Mouse (Mus musculus): ENCODE results near the gene Xdh.

Gene Xdh

DNA sequence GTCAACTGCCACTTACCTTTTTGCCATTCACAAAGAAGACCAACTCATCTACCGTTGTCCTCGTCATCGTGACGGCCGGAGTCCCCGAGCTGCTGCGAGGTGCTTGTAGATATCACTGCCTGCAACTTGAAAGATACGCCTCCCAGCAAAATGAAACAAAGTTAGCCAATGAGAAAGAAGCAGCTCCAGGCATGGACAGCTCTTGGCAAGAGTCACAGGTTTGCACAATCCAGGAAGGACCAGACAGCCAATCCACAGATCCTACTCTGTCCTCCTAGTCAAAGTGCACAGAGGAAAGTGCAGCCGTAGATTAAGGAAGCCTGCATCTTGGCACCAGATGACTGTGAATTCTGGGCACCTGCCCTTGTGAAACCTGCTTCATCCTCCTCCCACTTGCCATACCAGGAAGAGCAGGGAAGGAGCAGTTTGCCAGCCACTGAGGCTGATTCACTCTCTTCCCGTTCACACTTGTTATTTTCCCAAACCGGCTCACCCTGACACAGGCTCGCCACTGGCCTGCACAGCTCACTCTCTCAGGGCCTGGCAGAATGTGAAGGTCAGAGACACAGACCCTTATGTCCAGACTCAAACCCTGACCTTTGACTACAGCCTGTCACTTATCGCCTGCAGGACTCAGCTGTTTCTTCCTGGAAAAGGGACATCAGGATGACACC, at the start of gene Xdh:
Gene Xdh, minus strand, starts transcription at position 135 of the 674 bp plus-strand sequence.
- no peak for DNase-seq

DNA sequence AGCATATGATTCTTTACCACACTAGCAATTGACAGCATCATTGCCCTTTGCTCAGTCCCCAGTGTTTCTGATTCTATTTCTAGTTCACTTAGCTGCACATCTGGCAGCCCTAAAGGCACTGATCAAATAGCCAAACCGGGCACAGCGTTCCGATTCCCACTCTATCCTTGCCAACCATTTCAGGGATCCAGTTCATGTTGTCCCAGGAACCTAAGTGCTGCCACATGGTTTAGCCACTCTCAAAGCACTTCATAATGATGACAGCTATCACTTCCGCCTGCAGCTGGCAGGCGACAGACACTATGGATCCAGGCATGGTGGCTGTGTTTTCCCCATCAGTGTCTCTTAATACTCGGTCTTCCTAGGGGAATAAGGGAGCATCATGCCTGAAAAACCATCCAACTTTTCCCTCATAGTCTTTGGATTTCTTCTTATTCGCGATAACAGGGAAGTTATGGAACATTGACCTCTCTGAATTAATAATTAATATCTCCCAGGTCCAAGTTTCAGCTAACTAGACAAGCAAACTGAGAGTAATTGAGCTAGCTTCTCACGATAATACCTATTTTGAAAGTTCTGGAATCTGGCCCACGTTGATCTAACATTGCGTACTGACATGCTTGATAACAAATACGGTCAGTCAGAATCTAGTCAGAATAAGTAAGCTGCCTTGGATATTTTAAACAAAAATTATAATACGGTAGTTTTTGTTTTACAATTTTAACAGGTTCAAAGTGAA, 46.1 kb upstream of the Xdh start:
- no peak for DNase-seq

DNA sequence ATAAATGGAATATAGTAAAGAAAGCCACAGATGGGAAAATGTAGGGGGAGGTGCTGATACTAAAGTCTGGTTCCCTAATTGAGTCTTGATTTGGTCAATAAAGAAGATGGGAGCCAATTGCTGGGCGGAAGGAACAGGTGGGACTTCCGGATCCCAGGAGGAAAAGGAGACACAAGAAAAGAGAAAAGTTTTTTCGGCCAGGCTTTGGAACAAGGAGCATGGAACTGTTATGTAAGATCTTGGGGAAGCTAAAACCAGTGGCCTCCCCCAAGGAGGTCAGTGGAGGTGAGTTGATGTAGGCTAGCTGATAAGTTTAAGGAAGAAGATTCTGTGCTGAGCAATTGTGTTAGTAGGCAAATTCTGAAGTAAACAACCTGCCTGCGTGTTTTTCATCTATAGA, 41.3 kb upstream of the Xdh start:
- no peak for DNase-seq

DNA sequence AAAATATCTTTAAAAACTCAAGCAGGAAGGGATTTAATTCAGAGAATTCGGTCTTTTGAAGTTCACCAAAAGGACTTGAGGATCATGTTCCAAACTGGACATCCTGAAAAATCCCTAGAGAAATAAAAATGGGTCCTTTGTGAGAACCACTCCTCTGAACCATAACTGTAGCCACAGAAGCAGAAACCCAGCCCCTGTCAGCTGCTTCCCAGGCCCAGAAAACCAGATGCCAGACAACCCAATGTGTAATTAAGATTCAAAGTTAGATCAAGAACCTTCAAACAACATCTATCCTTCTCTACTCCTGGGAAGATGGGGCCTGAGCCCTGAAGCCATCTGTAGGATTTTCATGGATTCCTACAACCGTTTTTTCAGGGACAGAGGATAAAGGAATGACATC, 36.6 kb upstream of the Xdh start:
- DNase-seq = no peak

DNA sequence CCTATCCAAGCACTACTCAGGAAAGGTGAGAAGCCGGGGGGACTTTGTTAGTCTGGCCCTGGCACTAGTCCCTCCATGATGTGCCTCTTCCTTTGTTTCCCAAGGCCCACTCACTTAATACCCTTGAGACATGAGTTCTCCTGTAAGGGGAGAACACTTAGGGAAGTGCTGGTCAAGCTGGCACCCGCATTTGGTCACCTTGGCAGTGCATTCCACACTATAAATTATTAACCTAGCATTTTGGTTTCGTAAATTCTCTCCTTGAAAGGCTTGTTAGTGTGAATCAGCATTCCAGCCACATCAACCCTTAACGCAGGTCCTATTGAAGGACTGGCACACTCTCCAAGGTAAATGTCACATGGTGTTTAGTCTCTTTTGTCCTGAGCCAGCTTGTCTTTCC, 35.9 kb upstream of the Xdh start:
- DNase-seq = no peak

DNA sequence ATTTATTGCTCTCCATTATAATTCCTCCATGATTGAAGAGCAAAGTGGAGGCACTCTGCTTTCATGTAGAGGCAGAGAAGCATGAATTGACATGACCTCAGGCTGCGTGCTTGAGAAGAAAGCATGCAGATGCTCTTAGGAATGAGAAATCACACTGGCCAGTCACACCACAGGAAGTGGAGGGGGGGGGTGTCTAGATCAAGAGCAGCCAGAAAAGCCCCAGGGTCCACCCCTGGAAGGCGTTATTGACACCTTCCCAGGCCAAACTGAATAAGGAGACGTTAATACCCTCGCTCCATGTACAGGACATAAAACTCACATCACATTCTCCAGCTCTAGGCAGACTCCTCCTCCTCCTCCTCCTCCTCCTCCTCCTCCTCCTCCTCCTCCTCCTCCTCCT, 34.5 kb upstream of the Xdh start:
- no peak for DNase-seq

DNA sequence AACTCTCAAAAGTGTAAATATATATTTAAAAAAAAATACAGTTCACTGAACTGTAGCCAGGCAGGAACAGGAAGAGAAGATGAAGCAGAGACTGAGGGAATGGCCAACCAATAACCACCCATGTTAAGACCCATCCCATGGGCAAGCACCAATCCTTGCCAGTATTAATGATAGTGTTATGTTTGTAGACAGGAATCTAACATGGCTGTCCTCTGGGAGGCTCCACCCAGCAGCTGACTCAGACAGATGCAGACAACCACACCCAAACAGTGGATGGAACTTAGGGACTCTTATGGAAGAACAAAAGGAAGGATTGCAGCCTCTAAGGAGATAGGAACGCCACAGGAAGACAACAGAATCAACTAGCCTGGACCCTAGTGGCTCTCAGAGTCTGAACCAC, 32.9 kb upstream of the Xdh start:
- DNase-seq = no peak

DNA sequence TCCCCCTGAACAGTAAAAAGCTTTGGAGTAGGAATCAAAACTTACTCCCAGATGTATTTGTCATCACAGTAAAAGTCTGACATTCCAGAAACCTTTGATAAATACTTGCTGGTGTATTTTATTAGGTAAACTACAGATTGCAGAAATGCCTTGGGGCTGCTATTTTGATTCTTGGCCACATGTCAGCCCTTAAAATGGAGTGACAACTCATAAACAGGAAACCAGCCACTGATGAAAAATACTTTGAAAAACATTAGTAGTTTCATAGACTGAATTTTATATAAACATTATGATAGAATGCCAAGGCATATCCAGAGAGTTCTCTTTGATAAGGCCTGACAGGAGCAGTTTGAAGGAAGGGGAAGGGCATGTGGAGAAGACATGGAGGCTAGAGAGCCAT, 26.1 kb upstream of the Xdh start:
- no peak for DNase-seq

DNA sequence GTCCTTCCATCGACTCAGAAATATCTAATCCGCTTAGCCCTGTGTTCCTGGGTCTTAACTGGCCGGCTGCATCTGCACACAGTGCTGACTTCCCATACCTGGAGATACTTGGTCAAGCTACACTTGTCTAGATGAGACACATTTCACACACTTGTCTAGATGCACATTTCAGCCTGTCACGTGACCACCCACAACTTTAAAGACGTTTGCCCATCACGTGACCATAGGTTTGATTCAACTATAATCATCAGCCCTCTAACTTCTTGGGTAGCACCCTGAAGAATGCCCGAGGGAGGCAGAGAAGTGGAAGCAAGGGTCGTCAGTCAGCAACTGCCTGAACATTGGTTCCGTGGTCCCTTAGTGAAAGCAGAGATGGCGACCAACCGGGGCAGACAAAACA, 22.7 kb upstream of the Xdh start:
- DNase-seq = no peak

DNA sequence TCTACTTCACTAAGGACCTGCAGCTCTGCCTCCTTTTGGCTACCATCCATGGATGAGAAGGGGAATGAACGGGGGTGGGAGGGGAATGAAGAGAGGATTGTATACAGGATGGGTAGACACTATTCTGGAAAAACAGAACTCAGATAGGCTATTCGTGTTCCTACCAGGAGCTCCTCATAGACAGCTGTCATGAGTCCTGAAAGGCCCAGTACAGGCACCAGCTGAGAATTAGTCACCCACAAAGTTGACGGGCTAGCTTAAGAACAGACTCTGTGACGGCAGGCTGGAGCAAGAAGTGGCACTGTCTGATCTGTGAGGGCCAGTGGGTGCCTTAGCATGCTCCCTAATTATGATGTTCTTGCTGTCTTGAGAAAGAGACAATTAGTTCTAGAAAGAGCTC, 21.3 kb upstream of the Xdh start:
- no peak for DNase-seq

DNA sequence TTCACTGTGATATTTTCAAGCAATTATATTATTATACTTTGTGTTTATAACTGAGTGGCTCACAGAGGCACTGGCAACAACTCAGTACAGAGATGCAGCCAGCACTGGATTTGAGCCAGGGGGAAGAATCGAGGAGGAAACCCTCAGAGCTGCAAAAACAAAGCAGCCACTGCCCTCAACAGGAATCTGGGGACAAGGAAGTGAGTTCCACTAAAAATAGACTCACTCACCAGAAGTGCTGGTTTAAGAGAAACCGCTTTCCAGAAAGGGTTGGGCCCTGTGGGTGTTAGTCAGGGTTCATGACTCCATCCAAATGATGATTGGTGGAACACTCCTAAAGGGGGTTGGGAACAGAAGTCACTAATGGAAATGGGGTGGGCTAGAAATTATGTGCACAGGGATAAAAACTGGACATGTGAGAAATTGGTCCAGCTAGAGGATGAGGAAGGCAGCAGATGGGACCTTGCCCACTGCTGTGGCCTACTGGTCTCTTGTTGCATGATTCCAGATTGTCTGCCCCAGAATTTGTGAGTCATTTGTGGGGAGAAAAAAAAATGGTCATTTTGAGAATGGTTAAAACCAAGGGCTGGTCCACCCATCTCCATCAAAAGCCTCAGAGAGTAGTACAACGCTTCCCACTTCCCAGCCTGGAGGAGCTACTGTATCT, 20.5 kb upstream of the Xdh start:
- no peak for DNase-seq

DNA sequence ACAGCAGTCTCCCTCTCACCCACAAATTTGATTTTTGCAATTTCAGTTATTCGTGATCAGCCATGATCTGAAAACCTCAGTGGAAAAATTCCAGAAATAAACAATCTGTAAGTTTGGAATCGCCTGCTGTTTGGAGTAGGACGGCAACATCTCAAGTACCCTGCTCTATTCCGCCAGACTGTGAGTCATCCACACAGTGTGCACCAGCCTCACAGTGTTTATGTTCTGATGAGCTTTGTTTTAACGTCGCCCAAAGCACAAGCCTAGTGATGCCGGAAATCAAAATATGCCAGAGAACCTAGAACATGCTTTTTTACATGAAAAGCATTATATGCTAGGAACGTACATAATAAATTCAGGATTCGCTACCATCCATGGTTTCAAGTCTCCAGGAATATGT, 14.9 kb upstream of the Xdh start:
- DNase-seq = no peak

DNA sequence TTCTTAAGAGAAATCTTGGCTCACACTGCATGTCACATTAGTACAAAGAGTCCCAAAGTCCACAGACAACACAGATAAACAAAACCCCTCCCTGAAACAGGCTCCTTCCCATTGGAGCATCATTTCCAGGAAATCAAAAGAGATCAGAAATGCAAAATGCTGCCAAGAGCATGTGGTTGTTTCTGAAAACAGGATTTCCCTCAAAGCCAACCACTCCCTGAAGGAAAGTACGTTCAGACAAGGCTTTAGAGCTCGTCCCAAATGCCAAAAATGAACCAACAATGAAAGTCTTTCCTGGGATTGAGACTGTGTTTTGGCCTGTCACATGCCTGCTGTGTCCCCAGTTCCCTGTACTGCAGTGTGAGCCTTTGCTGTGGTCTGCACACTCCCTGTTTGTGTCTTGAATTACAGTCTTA, 12.6 kb upstream of the Xdh start:
- no peak for DNase-seq

DNA sequence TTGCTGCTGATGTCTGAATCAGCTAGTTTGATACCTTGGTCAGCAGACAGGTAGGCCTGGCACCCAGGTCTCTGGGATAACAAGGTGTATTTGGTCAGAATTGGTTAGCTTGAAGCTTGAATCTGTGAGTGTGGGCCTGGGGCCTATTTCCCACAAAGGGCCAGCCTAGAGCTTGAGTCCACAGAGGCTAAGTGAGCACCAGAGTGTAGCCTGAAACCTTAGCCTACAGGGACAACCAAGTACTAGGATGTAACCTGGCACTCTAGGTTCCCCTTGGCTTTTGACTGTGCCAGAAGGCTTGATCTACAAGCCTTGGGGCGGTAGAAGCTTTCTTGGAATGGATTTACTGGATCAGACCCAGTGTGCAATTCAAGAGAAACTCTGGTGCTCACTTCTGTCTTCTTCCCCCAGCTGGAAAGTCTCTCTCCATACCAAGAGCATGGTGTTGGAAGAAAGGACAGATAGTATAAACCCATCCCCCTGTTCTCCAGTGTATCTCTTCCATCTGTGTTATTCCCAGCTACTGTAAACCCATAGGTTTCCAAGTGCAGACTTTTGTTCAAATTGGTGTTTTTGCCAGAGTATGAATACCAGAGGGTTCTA, 11.9 kb upstream of the Xdh start:
- no peak for DNase-seq

DNA sequence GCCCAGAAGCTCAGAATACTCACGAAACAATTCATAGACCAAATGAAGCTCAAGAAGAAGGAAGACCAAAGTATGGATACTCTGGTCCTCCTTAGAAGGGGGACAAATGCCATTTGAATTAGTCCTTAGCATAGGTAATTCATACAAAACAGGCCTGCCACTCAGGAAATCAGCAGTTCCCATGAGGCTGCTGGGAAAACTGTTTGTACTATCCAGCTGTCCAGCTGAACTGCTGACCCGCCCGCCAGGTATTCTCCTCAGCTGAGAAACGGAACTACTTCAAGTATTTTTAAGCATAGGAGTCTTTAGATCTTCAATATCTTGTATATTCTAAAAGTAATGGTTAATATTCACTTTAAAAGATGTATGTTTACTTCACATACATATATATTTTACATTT, 10.7 kb upstream of the Xdh start:
- DNase-seq = no peak

DNA sequence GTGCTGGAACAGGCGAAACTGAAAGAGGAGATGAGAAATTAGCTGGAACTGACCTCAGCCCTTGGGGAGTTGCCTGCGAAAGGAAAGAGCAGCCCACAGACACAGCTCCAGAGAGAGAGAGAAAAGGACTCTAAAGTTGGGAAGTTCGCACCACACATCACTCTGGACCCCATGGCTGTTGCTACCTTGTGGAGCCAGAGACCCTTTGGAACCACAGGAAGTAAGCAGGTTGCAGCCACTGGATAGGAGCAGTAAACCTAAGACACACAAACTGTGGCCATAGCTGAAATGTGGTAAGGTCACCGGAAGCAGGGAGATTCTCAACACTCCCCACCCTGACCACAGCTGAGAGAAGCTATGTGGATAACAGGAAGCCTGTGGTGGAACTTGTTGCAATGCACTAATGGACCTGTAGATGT, 2.1 kb upstream of the Xdh start:
- no peak for DNase-seq

DNA sequence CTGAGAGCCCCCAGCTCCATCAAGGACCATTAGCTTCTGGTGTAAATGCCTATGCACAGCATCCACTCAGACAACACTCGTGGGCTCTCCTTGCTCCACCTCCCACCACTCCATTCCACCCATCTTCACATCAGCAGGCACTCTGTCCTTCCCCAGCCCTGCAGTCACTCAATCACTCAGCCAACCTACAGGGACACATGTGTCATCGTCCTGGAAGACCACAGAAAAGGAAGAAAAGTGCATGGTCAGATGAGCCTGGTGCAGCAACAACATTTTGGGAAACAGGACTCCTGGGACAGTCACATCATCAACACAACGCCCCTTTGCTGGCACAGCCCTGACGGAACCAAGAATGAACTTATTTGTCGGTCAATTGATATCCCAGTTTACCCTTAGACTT, 974 bp upstream of the Xdh start:
- no peak for DNase-seq

DNA sequence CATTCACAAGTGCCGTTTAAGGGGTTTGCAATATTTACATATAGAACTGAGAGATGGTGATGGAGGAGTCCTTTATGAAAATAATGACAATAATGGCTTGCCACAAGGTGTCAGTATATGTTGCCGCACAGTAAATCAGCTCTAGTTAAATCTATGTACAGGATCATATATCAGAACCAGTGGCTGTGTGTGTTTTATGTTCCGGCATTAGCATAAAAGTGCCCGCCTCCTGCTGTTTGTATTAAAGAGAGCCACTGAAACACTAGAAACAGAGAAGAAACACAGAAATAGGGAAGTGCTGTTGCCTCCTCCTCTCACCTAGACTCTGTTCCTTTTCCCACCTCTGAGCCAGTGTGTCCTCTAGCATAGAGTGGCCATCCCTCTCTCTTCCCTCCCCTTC, 498 bp downstream of the Xdh start:
- DNase-seq = no peak

DNA sequence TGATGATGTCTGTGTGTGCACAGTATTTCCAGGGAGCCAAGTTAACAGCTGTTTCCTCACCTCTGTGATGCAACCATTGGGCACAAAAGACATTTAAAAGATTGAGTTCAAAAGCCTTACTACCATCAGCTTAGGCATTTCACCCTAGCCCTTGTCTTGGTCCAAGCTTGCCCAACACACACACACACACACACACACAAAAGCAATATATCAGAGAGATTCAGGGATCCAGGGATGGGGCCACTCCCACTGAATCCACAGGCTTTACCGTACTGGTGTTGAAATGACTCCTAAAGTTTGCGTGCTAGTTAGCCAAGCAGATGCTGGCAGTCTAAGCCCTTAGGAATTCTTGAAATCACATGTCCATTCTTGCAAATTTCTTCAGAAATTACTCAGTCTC, 1.2 kb downstream of the Xdh start:
- DNase-seq = no peak

DNA sequence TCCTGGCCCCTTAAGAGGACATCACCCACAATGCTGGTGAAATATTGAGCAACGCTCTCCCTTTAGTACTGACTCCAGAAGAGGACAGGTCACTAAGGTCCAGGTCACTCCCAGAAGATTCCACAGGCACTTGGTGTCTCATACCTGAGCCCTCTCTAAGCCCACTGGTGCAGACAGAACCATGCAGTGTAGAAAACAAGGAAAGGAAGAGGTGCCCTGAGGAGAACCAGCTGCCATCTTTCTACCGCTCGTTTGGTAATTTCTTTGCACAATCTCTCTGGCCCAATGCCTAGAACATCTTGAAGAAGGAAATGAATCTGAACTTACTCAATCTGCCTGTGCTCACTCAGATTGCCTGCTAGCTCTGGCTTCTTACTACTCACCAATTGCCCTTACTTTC, 2.0 kb downstream of the Xdh start:
- DNase-seq = no peak

DNA sequence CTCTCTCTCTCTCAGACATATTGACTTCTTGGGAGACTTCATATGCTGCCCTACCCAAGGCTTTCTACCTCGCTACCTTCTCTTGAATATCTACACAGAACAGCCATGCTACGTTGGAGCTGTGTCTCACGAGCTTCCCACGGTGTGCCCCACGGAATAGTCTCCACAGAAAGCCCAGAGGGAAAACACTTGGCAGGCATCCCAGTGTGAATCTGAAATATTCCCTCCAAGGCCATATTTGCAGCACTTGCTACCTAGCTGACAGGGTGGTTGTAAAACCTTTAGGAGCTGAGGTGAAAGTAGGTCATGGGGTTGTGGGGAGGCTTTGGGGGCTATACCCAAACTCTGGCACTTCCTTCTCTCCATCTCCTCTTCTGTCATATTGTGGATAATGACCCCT, 3.1 kb downstream of the Xdh start:
- no peak for DNase-seq

DNA sequence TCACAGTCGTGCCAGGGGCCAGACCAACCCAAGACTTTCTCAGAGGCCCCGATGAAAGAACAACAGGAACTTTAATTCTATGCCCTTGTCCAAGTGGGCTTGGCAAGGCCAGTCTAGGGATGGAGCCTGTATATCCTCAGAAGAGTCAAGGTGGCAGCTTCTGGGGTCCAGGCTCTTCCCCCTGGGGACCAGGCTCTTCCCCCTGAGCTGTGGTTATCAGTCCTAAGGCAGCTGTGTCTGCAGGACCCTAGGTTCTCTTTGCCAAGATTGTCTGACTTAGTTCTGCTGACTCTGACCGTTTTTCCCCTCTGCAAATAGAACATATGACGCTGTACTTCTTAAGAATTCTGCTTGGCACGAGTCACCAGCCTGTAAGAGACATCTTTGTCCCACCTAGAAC, 5.3 kb downstream of the Xdh start:
- DNase-seq = no peak

DNA sequence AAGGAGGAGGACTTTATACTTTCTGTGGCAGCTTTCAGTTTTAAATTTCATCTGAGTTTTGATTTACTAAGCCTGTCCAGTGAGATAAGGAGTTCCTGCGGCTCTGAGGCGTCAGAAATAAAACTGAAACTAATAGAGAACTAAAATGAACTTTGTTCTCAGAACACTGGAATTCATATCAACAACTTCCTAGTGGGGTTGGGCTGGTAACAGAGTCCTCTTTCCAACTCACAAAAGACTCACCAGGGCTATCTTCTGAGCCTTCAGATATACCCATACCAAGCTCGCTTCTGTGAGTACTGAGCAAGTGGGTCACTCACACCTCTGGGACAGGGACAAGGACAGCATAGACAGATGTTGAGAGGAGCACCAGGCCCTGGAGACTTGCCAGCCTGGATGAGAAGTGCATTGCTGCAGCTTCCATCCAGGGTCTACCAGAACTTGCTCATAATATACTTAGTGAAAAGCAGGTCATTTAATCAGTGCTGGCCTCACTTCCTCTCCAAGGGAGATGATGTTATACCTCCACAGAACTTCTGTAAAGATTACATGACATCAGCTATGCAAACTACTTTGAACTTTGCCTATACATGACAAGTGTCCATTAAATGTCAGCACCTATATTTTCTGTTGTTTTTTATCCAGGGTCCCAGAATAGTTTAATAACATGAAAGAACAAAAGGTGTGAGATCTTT, 7.6 kb downstream of the Xdh start:
- no peak for DNase-seq

Measured in thymus, postnatal 25 days (tissue).